Mouse (Mus musculus) limb, embryonic 15.5 days (tissue): ENCODE data around the gene Ranbp1. TPM values are rescaled to one million over a fixed set of nuclear protein-coding genes. Genes with fewer than 3 reads are reported as not detected.

ENCODE experiments used
- ATAC-seq: fragments of 200-750 bp; cut with Nextera tagmentation; 2 replicates; pipeline ENCODE4 v1.8.0; 2017; ENCODE audit warnings: low read depth, moderate TSS enrichment; ENCODE audit not compliant: insufficient number of reproducible peaks, low FRiP score, low TSS enrichment
- H3K27ac ChIP-seq: fragments of 300-500 bp; sonication (generic); 2 replicates; pipeline ENCODE4 v1.5.1; 2015; ENCODE audit warnings: moderate library complexity, mild to moderate bottlenecking, inconsistent platforms
- H3K27me3 ChIP-seq: fragments of 300-500 bp; sonication (generic); 2 replicates; pipeline ENCODE4 v1.6.1; 2015; ENCODE audit warnings: inconsistent platforms
- H3K36me3 ChIP-seq: fragments of 300-500 bp; sonication (generic); 2 replicates; pipeline ENCODE4 v1.6.1; 2015; ENCODE audit warnings: inconsistent platforms
- H3K4me1 ChIP-seq: fragments of 300-500 bp; sonication (generic); 2 replicates; pipeline ENCODE4 v1.6.1; 2015; ENCODE audit warnings: inconsistent platforms
- H3K4me2 ChIP-seq: fragments of 300-500 bp; sonication (generic); 2 replicates; pipeline ENCODE4 v1.6.1; 2015; ENCODE audit warnings: mild to moderate bottlenecking, inconsistent platforms
- H3K4me3 ChIP-seq: fragments of 300-500 bp; sonication (generic); 2 replicates; pipeline ENCODE4 v1.5.1; 2015; ENCODE audit warnings: mild to moderate bottlenecking, inconsistent platforms
- H3K9ac ChIP-seq: fragments of 300-500 bp; sonication (generic); 2 replicates; pipeline ENCODE4 v1.6.1; 2015; ENCODE audit warnings: inconsistent platforms
- H3K9me3 ChIP-seq: fragments of 300-500 bp; sonication (generic); 2 replicates; pipeline ENCODE4 v1.6.1; 2016; ENCODE audit warnings: inconsistent platforms
- WGBS: fragments of 180-500 bp; shearing (Covaris S2); methylation state at CpG from one replicate; pipeline ENCODE4 v1.1.7; 2015; 5-methylcytosine and 5-hydroxymethylcytosine counted together
- polyA plus RNA-seq: library from polyadenylated mRNA; unstranded; fragments of >200 nt; fragmentation: Nextera tagmentation; extraction: Ambion mirVana; gene quantifications from 2 replicates; pipeline ENCODE4 v1.2.1, GENCODE M21; 2015

Gene Ranbp1
- polyA plus RNA-seq, 1 experiment from 2014 or later, result 446 TPM

GRCm38 (mm10) chr16:18218580-18218996, 29.9 kb downstream of the Ranbp1 start:
- Histone ChIP-seq H3K4me2 (no peak overlapping the region), H3K9me3 (no peaks in the 10 kb centered on the region), H3K36me3 (peaks cover 26% of the 10 kb centered on the region), H3K4me3 (no peak overlapping the region), H3K9ac (no peak overlapping the region), H3K27me3 (no peaks in the 10 kb centered on the region), H3K4me1 (peaks cover 21% of the 10 kb centered on the region), H3K27ac (no peak overlapping the region)
- no peak for ATAC-seq
- WGBS, result 73% methylated on average over 9 of the region's 9 CpGs

GRCm38 (mm10) chr16:18217579-18217978, 31.0 kb downstream of the Ranbp1 start, which contains the start of gene Ccdc188:
Gene Ccdc188, plus strand, starts transcription at chr16:18217879.
- Histone ChIP-seq H3K4me3 (no peak within 1 kb of the TSS), H3K9me3 (no peaks in the 10 kb centered on the region), H3K4me2 (no peak within 1 kb of the TSS), H3K36me3 (peaks cover 16% of the 10 kb centered on the region), H3K27me3 (no peaks in the 10 kb centered on the region), H3K27ac (no peak within 1 kb of the TSS), H3K9ac (no peak within 1 kb of the TSS), H3K4me1 (peaks cover 21% of the 10 kb centered on the region)
- 82% methylated on average over 4 of the region's 4 CpGs for WGBS
- no peak for ATAC-seq

- H3K27ac ChIP-seq, result no peak overlapping the region
- H3K4me1 ChIP-seq, result peaks cover 13% of the 10 kb centered on the region
- no peaks in the 10 kb centered on the region for H3K36me3 ChIP-seq
- H3K27me3 ChIP-seq, result 0 out of 2 replicates have a peak, but pooled peaks cover 6% of the 10 kb centered on the region
- H3K9me3 ChIP-seq, result no peaks in the 10 kb centered on the region
- H3K4me3 ChIP-seq, result no peak overlapping the region
- no peak overlapping the region for H3K9ac ChIP-seq
- 74% methylated on average over 7 of the region's 7 CpGs for WGBS
- H3K4me2 ChIP-seq, result no peak overlapping the region
- ATAC-seq, result no peak
Observed at GRCm38 (mm10) chr16:18214858-18215257, 33.7 kb downstream of the Ranbp1 start.

- Histone ChIP-seq H3K9me3 (no peaks in the 10 kb centered on the region), H3K4me2 (no peak overlapping the region), H3K36me3 (no peaks in the 10 kb centered on the region), H3K27ac (no peak overlapping the region), H3K9ac (no peak overlapping the region), H3K27me3 (0 out of 2 replicates have a peak, but pooled peaks cover 9% of the 10 kb centered on the region), H3K4me1 (peaks cover 9% of the 10 kb centered on the region; the same call in 1 of the 2 replicates), H3K4me3 (no peak overlapping the region)
- no peak for ATAC-seq
- WGBS, result 40% methylated on average over 6 of the region's 6 CpGs
Observed at GRCm38 (mm10) chr16:18213689-18214088, 34.8 kb downstream of the Ranbp1 start.

GRCm38 (mm10) chr16:18211417-18212171, 36.9 kb downstream of the Ranbp1 start:
- H3K9me3 ChIP-seq, result no peaks in the 10 kb centered on the region
- H3K9ac ChIP-seq, result no peak overlapping the region
- no peak overlapping the region for H3K4me2 ChIP-seq
- no peaks in the 10 kb centered on the region for H3K36me3 ChIP-seq
- WGBS, result 47% methylated on average over 10 of the region's 10 CpGs
- ATAC-seq, result no peak
- H3K27ac ChIP-seq, result no peak overlapping the region
- H3K4me1 ChIP-seq, result peaks cover 9% of the 10 kb centered on the region; the same call in 1 of the 2 replicates
- 0 out of 2 replicates have a peak, but pooled peaks cover 9% of the 10 kb centered on the region for H3K27me3 ChIP-seq
- H3K4me3 ChIP-seq, result no peak overlapping the region

- 0 out of 2 replicates have a peak, but pooled peaks cover 9% of the 10 kb centered on the region for H3K27me3 ChIP-seq
- no peak overlapping the region for H3K9ac ChIP-seq
- no peak overlapping the region for H3K4me2 ChIP-seq
- WGBS, result 15% methylated on average over 8 of the region's 8 CpGs
- H3K4me3 ChIP-seq, result no peak overlapping the region
- no peak for ATAC-seq
- peaks cover 9% of the 10 kb centered on the region; the same call in 1 of the 2 replicates for H3K4me1 ChIP-seq
- no peak overlapping the region for H3K27ac ChIP-seq
- H3K9me3 ChIP-seq, result no peaks in the 10 kb centered on the region
- H3K36me3 ChIP-seq, result no peaks in the 10 kb centered on the region
Observed at GRCm38 (mm10) chr16:18210701-18211416, 37.7 kb downstream of the Ranbp1 start.

GRCm38 (mm10) chr16:18203430-18204091, 45.0 kb downstream of the Ranbp1 start:
- Histone ChIP-seq H3K4me1 (peaks cover 13% of the 10 kb centered on the region), H3K9ac (no peak overlapping the region), H3K9me3 (no peaks in the 10 kb centered on the region), H3K36me3 (no peaks in the 10 kb centered on the region), H3K27me3 (no peaks in the 10 kb centered on the region), H3K4me3 (no peak overlapping the region), H3K4me2 (no peak overlapping the region), H3K27ac (no peak overlapping the region)
- no peak for ATAC-seq
- 20% methylated on average over 7 of the region's 7 CpGs for WGBS

- H3K4me3 ChIP-seq, result no peak overlapping the region
- ATAC-seq, result no peak
- H3K4me2 ChIP-seq, result no peak overlapping the region
- H3K27ac ChIP-seq, result no peak overlapping the region
- no peaks in the 10 kb centered on the region for H3K36me3 ChIP-seq
- H3K27me3 ChIP-seq, result peaks cover 8% of the 10 kb centered on the region
- peaks cover 18% of the 10 kb centered on the region for H3K4me1 ChIP-seq
- no peaks in the 10 kb centered on the region for H3K9me3 ChIP-seq
- WGBS, result 88% methylated on average over 1 of the region's 1 CpGs
- no peak overlapping the region for H3K9ac ChIP-seq
Observed at GRCm38 (mm10) chr16:18202061-18202460, 46.5 kb downstream of the Ranbp1 start.

- Histone ChIP-seq H3K27me3 (peaks cover 8% of the 10 kb centered on the region), H3K4me1 (peaks cover 18% of the 10 kb centered on the region), H3K27ac (no peak overlapping the region)
Observed at GRCm38 (mm10) chr16:18201620-18202019, 46.9 kb downstream of the Ranbp1 start.

GRCm38 (mm10) chr16:18200062-18200461, 48.5 kb downstream of the Ranbp1 start:
- 85% methylated on average over 2 of the region's 2 CpGs for WGBS
- peaks cover 23% of the 10 kb centered on the region for H3K4me1 ChIP-seq
- ATAC-seq, result no peak
- H3K36me3 ChIP-seq, result no peaks in the 10 kb centered on the region
- no peak overlapping the region for H3K4me3 ChIP-seq
- H3K27me3 ChIP-seq, result peaks cover 14% of the 10 kb centered on the region
- no peak overlapping the region for H3K27ac ChIP-seq
- H3K9ac ChIP-seq, result no peak overlapping the region
- H3K9me3 ChIP-seq, result no peaks in the 10 kb centered on the region
- no peak overlapping the region for H3K4me2 ChIP-seq

More at GRCm38 (mm10) chr16:18201620-18202019, 46.9 kb downstream of the Ranbp1 start:
- H3K4me2 ChIP-seq, result no peak overlapping the region
- no peak overlapping the region for H3K4me3 ChIP-seq
- ATAC-seq, result no peak
- 42% methylated on average over 1 of the region's 1 CpGs for WGBS
- H3K36me3 ChIP-seq, result no peaks in the 10 kb centered on the region
- no peak overlapping the region for H3K9ac ChIP-seq
- no peaks in the 10 kb centered on the region for H3K9me3 ChIP-seq

GRCm38 (mm10) chr16:18198365-18199098, 50.0 kb downstream of the Ranbp1 start:
- ATAC-seq, result no peak
- Histone ChIP-seq H3K27me3 (peaks cover 14% of the 10 kb centered on the region), H3K4me3 (no peak overlapping the region), H3K9me3 (no peaks in the 10 kb centered on the region), H3K27ac (no peak overlapping the region), H3K9ac (no peak overlapping the region), H3K4me2 (no peak overlapping the region), H3K36me3 (no peaks in the 10 kb centered on the region), H3K4me1 (peaks cover 35% of the 10 kb centered on the region)
- WGBS, result 36% methylated on average over 10 of the region's 10 CpGs
